Mouse (Mus musculus): ENCODE measurements around the gene Aloxe3. TPM values are rescaled to one million over a fixed set of nuclear protein-coding genes. Genes with fewer than 3 reads are reported as not detected.
"Not testable (repeated sequence)": the region's sequence is repeated elsewhere in the genome, so short reads cannot be mapped to it uniquely, and the experiment has no call there.

Gene Aloxe3
- total and polyA plus RNA-seq, 2 experiments, result 0.09 TPM; not detected in 1

- peaks cover 15% of the 10 kb centered on the region for H3K4me1 ChIP-seq (ENCODE audit: control insufficient read depth, insufficient read depth, low read length)
- H3K79me2 ChIP-seq (ENCODE audit: control insufficient read depth, insufficient read depth, low read length), result peaks cover 16% of the 10 kb centered on the region
- peak; percentile 88 for TF ChIP-seq CTCF (IDR thresholded peaks at IDR 0.05; ENCODE audit: low read depth, low read length)
- no peak for TF ChIP-seq POLR2A (IDR thresholded peaks at IDR 0.05; ENCODE audit: extremely low read depth, insufficient read depth, low read length)
- H3K4me3 ChIP-seq (ENCODE audit: insufficient read depth, low read depth, low read length), result no peak overlapping the region
- no peaks in the 10 kb centered on the region for H3K27me3 ChIP-seq (ENCODE audit: control insufficient read depth, insufficient read depth, low read length)
- DNase-seq (ENCODE audit: extremely low read depth, low read depth, low spot score), result peak; percentile 68
- H3K27ac ChIP-seq (replicated peaks; ENCODE audit: insufficient read depth, low read depth, low read length), result no peak overlapping the region; the same call in 1 of the 2 replicates
- peaks cover 2% of the 10 kb centered on the region; the same call in 1 of the 2 replicates for H3K36me3 ChIP-seq (ENCODE audit: control insufficient read depth, insufficient read depth, low read length)
- 4% methylated on average over 3 of the region's 3 CpGs for WGBS
- H3K9ac ChIP-seq (ENCODE audit: low read depth, low read length), result no peak overlapping the region
Measured at GRCm38 (mm10) chr11:69092386-69092751, 33.3 kb upstream of the Aloxe3 start.

- H3K36me3 ChIP-seq (ENCODE audit: control insufficient read depth, insufficient read depth, low read length), result peaks cover 2% of the 10 kb centered on the region; the same call in 1 of the 2 replicates
- H3K9ac ChIP-seq (ENCODE audit: low read depth, low read length), result no peak overlapping the region
- peaks cover 17% of the 10 kb centered on the region for H3K4me1 ChIP-seq (ENCODE audit: control insufficient read depth, insufficient read depth, low read length)
- H3K27me3 ChIP-seq (ENCODE audit: control insufficient read depth, insufficient read depth, low read length), result no peaks in the 10 kb centered on the region
- WGBS, result 54% methylated on average over 4 of the region's 4 CpGs
- peaks cover 16% of the 10 kb centered on the region for H3K79me2 ChIP-seq (ENCODE audit: control insufficient read depth, insufficient read depth, low read length)
- no peak overlapping the region; the same call in 1 of the 2 replicates for H3K27ac ChIP-seq (replicated peaks; ENCODE audit: insufficient read depth, low read depth, low read length)
- DNase-seq (ENCODE audit: extremely low read depth, low read depth, low spot score), result peak; percentile 45
- TF ChIP-seq CTCF (IDR thresholded peaks at IDR 0.05; ENCODE audit: low read depth, low read length) (no peak; the same call in 1 of the 2 replicates), POLR2A (IDR thresholded peaks at IDR 0.05; ENCODE audit: extremely low read depth, insufficient read depth, low read length) (no peak)
- H3K4me3 ChIP-seq (ENCODE audit: insufficient read depth, low read depth, low read length), result no peak overlapping the region
Measured at GRCm38 (mm10) chr11:69092871-69093270, 32.8 kb upstream of the Aloxe3 start.

- H3K27ac ChIP-seq (replicated peaks; ENCODE audit: insufficient read depth, low read depth, low read length), result 0 out of 2 replicates have a peak overlapping the region, but pooled peaks have one; percentile 11
Measured at GRCm38 (mm10) chr11:69093856-69094255, 31.8 kb upstream of the Aloxe3 start.

GRCm38 (mm10) chr11:69094697-69095429 is 30.8 kb upstream of the Aloxe3 start, which contains the start of gene Per1:
Gene Per1, plus strand, starts transcription at chr11:69095217.
- peaks cover 6% of the 10 kb centered on the region; the same call in 1 of the 2 replicates for H3K79me2 ChIP-seq (ENCODE audit: control insufficient read depth, insufficient read depth, low read length)
- under 1% methylated on average over 37 of the region's 37 CpGs for WGBS
- H3K9ac ChIP-seq (ENCODE audit: low read depth, low read length), result peak within 1 kb of the TSS; percentile 88
- no peaks in the 10 kb centered on the region for H3K27me3 ChIP-seq (ENCODE audit: control insufficient read depth, insufficient read depth, low read length)
- TF ChIP-seq CTCF (IDR thresholded peaks at IDR 0.05; ENCODE audit: low read depth, low read length), result no peak
- peak; percentile 93 for TF ChIP-seq POLR2A (IDR thresholded peaks at IDR 0.05; ENCODE audit: extremely low read depth, insufficient read depth, low read length)
- peaks cover 13% of the 10 kb centered on the region for H3K4me1 ChIP-seq (ENCODE audit: control insufficient read depth, insufficient read depth, low read length)
- peak; percentile 99 for DNase-seq (ENCODE audit: extremely low read depth, low read depth, low spot score)
- peaks cover 2% of the 10 kb centered on the region; the same call in 1 of the 2 replicates for H3K36me3 ChIP-seq (ENCODE audit: control insufficient read depth, insufficient read depth, low read length)
- H3K27ac ChIP-seq (replicated peaks; ENCODE audit: insufficient read depth, low read depth, low read length), result peak within 1 kb of the TSS; percentile 98
- H3K4me3 ChIP-seq (ENCODE audit: insufficient read depth, low read depth, low read length), result peak within 1 kb of the TSS; percentile 82

More at GRCm38 (mm10) chr11:69093856-69094255, 31.8 kb upstream of the Aloxe3 start:
- DNase-seq (ENCODE audit: extremely low read depth, low read depth, low spot score); H3K36me3 ChIP-seq (ENCODE audit: control insufficient read depth, insufficient read depth, low read length); H3K27me3 ChIP-seq (ENCODE audit: control insufficient read depth, insufficient read depth, low read length); H3K4me3 ChIP-seq (ENCODE audit: insufficient read depth, low read depth, low read length); H3K9ac ChIP-seq (ENCODE audit: low read depth, low read length): not testable (repeated sequence)
- Histone ChIP-seq H3K4me1 (ENCODE audit: control insufficient read depth, insufficient read depth, low read length) (peaks cover 21% of the 10 kb centered on the region), H3K79me2 (ENCODE audit: control insufficient read depth, insufficient read depth, low read length) (peaks cover 11% of the 10 kb centered on the region)
- WGBS, result 86% methylated on average over 7 of the region's 7 CpGs

GRCm38 (mm10) chr11:69095511-69096231 is 30.0 kb upstream of the Aloxe3 start:
- DNase-seq (ENCODE audit: extremely low read depth, low read depth, low spot score), result peak; percentile 58
- peak overlapping the region; percentile 82 for H3K4me3 ChIP-seq (ENCODE audit: insufficient read depth, low read depth, low read length)
- H3K79me2 ChIP-seq (ENCODE audit: control insufficient read depth, insufficient read depth, low read length), result peaks cover 7% of the 10 kb centered on the region; the same call in 1 of the 2 replicates
- under 1% methylated on average over 27 of the region's 27 CpGs for WGBS
- H3K36me3 ChIP-seq (ENCODE audit: control insufficient read depth, insufficient read depth, low read length), result peaks cover 3% of the 10 kb centered on the region; the same call in 1 of the 2 replicates
- TF ChIP-seq POLR2A (IDR thresholded peaks at IDR 0.05; ENCODE audit: extremely low read depth, insufficient read depth, low read length) (no peak), CTCF (IDR thresholded peaks at IDR 0.05; ENCODE audit: low read depth, low read length) (no peak)
- peaks cover 18% of the 10 kb centered on the region for H3K4me1 ChIP-seq (ENCODE audit: control insufficient read depth, insufficient read depth, low read length)
- peak overlapping the region; percentile 88 for H3K9ac ChIP-seq (ENCODE audit: low read depth, low read length)
- H3K27me3 ChIP-seq (ENCODE audit: control insufficient read depth, insufficient read depth, low read length), result no peaks in the 10 kb centered on the region
- peak overlapping the region; percentile 98 for H3K27ac ChIP-seq (replicated peaks; ENCODE audit: insufficient read depth, low read depth, low read length)

Data from liver, adult 2 months (tissue).